Mouse (Mus musculus): ENCODE results near the gene Wbp2nl. TPM values are rescaled to one million over a fixed set of nuclear protein-coding genes. Genes with fewer than 3 reads are reported as not detected.

Gene Wbp2nl
- polyA plus RNA-seq, 1 experiment from 2014 or later: not detected

DNA sequence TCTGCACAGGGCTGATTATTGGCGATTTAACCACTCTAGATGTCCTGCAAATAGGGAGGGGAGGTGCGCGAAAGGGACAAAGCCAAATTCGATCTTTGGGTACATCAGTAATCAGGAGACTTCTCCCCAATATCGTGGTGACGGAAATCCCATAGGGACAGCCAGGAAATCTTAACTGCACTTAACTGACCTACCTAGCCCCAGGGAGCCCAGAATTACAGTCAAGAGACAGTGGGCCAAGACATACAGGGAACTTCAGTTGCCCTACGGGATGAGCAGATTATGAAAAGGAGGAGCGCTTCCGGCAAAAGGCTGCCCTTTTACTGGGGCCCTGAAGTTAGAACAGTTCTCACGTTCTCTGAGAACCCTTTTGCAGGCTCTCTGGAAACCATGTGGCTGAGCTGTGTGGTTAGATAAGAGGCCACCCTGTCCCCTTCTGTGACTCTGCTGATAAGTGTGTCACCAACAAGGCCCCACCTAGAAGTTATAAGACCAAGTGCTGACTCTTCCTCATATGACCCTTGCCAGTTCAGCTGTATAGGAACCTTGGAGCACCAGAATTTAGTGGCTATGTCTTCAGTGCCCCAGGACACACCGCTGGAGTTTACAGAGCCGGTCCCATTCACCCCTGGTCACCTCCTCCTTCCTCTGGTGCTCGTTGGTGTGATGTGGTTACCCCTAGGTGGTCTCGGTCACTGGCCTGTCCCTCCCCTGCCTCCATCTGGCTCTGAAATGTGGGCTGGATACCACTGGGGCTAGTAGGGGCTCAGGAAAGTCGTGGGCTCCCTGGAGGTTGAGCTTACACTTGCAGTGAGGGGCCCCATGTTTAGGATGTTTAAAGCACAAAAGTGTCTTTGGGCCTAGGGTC lies 43.2 kb downstream of the Wbp2nl start:
- peak overlapping the region; percentile 51; the same call in 1 of the 2 replicates for H3K4me2 ChIP-seq (ENCODE audit: low read length)
- no peak overlapping the region for H3K4me3 ChIP-seq (ENCODE audit: low read depth, low read length)
- H3K9me3 ChIP-seq (replicated peaks; ENCODE audit: control insufficient read depth, low read length): no peaks in the 10 kb centered on the region
- H3K27ac ChIP-seq (ENCODE audit: low read depth, low read length): no peak overlapping the region
- DNase-seq (ENCODE audit: low spot score): no peak
- peaks cover 17% of the 10 kb centered on the region for H3K27me3 ChIP-seq (replicated peaks; ENCODE audit: control insufficient read depth, insufficient read depth, low read length)
- H3K36me3 ChIP-seq (ENCODE audit: control insufficient read depth, insufficient read depth, low read length): no peaks in the 10 kb centered on the region
- ATAC-seq: no peak
- peaks cover 12% of the 10 kb centered on the region for H3K4me1 ChIP-seq (ENCODE audit: control insufficient read depth, insufficient read depth, low read length)
- H3K9ac ChIP-seq (ENCODE audit: low read length): peak overlapping the region; percentile 65; the same call in 1 of the 2 replicates
- WGBS: 74% methylated on average over 15 of the region's 15 CpGs

DNA sequence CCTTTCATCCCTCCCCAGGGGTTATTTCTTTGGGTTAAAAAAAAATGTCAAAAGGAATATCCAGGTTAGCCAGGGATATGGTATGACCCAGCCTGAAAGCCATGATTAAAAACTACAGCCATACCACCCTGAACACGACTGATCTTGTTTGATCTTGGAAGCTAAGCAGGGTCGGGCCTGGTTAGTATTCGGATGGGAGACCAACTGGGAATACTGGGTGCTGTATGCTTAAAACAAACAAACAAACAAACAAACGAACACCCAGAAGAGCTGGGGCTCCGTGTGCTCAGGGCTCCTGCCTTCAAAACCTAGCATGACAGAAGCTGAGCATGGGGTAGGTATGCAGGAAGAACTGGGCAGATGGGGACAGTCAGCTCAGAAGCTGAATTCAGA lies 43.8 kb downstream of the Wbp2nl start:
- Histone ChIP-seq H3K4me3 (ENCODE audit: low read depth, low read length) (no peak overlapping the region), H3K27me3 (replicated peaks; ENCODE audit: control insufficient read depth, insufficient read depth, low read length) (peaks cover 17% of the 10 kb centered on the region), H3K4me1 (ENCODE audit: control insufficient read depth, insufficient read depth, low read length) (peaks cover 17% of the 10 kb centered on the region), H3K9me3 (replicated peaks; ENCODE audit: control insufficient read depth, low read length) (no peaks in the 10 kb centered on the region), H3K27ac (ENCODE audit: low read depth, low read length) (no peak overlapping the region), H3K9ac (ENCODE audit: low read length) (no peak overlapping the region), H3K4me2 (ENCODE audit: low read length) (no peak overlapping the region), H3K36me3 (ENCODE audit: control insufficient read depth, insufficient read depth, low read length) (no peaks in the 10 kb centered on the region)
- DNase-seq (ENCODE audit: low spot score) (no peak), ATAC-seq (no peak)
- 79% methylated on average over 5 of the region's 5 CpGs for WGBS

DNA sequence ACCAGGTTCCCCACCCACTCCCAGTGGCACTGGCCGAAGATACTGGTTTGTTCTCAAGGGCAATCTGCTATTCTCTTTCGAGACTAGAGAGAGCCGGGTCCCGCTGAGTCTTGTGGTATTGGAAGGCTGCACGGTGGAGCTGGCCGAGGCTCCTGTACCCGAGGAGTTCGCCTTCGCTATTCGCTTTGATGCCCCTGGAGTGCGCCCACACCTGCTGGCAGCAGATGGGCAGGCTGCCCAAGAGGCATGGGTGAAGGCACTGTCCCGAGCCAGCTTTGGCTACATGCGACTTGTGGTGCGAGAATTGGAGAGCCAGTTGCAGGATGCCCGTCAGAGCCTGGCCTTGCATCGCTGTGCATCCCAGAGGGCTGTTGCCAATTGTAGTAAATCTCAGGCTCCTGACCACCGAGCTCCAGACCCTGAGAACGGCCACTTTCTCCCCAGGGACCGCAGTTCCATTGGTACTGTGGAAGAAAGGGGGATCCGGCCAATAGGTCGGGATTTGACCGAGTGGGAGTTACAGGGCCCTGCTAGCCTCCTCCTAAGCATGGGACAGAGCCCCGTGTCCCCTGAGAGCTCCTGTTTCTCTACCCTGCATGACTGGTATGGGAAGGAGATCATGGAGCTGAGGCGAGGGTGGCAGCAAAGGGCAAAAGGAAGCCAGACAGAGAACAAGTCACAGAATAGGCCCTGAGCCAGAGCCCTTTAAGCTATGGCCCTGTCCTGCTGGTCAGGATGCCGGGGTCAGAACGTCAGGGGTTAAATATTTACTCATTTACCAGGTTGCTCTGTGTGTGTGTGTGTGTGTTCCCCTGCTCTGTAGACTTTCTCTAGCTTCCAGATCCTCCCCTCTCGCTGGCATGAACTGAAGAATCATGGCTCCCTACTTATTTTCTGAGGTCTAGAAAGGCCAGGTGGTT lies 44.9 kb downstream of the Wbp2nl start:
- H3K27ac ChIP-seq (ENCODE audit: low read depth, low read length): no peak overlapping the region
- WGBS: 93% methylated on average over 27 of the region's 27 CpGs
- peaks cover 11% of the 10 kb centered on the region for H3K4me1 ChIP-seq (ENCODE audit: control insufficient read depth, insufficient read depth, low read length)
- no peak for DNase-seq (ENCODE audit: low spot score)
- peaks cover 17% of the 10 kb centered on the region for H3K27me3 ChIP-seq (replicated peaks; ENCODE audit: control insufficient read depth, insufficient read depth, low read length)
- no peak overlapping the region for H3K4me2 ChIP-seq (ENCODE audit: low read length)
- H3K4me3 ChIP-seq (ENCODE audit: low read depth, low read length): no peak overlapping the region
- ATAC-seq: no peak
- H3K9ac ChIP-seq (ENCODE audit: low read length): no peak overlapping the region
- no peaks in the 10 kb centered on the region for H3K9me3 ChIP-seq (replicated peaks; ENCODE audit: control insufficient read depth, low read length)
- H3K36me3 ChIP-seq (ENCODE audit: control insufficient read depth, insufficient read depth, low read length): peaks cover 10% of the 10 kb centered on the region

- no peak for DNase-seq (ENCODE audit: low spot score)
Measured at GRCm38 (mm10) chr15:82344971-82345370, 46.2 kb downstream of the Wbp2nl start.

DNA sequence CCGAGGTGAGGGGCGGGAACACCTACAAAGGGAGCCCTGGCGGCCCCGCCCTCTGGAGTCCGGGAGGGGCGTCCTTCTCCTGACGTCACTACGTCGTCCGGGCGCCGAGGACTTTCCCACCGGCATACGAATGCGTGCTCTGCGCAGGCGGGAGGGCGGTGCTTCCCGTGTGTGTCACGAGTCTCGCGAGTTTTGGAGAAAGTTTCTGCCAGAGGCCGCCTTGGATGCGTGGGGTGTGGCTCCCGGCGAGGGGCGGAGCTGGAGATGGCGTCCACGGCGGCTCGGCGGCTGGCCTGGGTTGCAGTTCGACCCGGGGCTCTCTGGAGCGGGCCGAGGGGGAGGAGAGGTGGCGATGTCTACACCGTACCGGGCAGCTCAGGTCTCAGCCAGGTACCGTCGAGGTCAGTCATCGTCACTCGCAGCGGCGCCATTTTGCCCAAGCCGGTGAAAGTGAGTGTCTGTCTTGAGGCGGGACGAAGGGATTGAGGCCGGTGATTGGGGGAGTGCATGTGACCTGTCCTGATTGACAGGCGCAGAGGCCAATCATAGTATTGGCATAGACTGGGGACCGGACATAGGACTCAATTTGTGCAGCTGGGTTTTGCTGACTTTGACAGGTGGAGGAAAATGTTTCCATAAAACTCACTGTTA lies 47.2 kb downstream of the Wbp2nl start:
- H3K4me2 ChIP-seq (ENCODE audit: low read length): peak overlapping the region; percentile 89
- 1% methylated on average over 51 of the region's 51 CpGs for WGBS
- no peaks in the 10 kb centered on the region for H3K9me3 ChIP-seq (replicated peaks; ENCODE audit: control insufficient read depth, low read length)
- peaks cover 2% of the 10 kb centered on the region for H3K27me3 ChIP-seq (replicated peaks; ENCODE audit: control insufficient read depth, insufficient read depth, low read length)
- H3K4me1 ChIP-seq (ENCODE audit: control insufficient read depth, insufficient read depth, low read length): peaks cover 11% of the 10 kb centered on the region
- peak overlapping the region; percentile 49 for H3K4me3 ChIP-seq (ENCODE audit: low read depth, low read length)
- H3K9ac ChIP-seq (ENCODE audit: low read length): peak overlapping the region; percentile 66
- peak; percentile 99 for DNase-seq (ENCODE audit: low spot score)
- peaks cover 34% of the 10 kb centered on the region for H3K36me3 ChIP-seq (ENCODE audit: control insufficient read depth, insufficient read depth, low read length)
- ATAC-seq: peak; percentile 98
- H3K27ac ChIP-seq (ENCODE audit: low read depth, low read length): peak overlapping the region; percentile 82

More at GRCm38 (mm10) chr15:82344971-82345370, 46.2 kb downstream of the Wbp2nl start:
- H3K27me3 ChIP-seq (replicated peaks; ENCODE audit: control insufficient read depth, insufficient read depth, low read length): peaks cover 12% of the 10 kb centered on the region
- WGBS: 89% methylated on average over 6 of the region's 6 CpGs
- H3K9ac ChIP-seq (ENCODE audit: low read length): no peak overlapping the region
- no peak for ATAC-seq
- H3K4me2 ChIP-seq (ENCODE audit: low read length): no peak overlapping the region
- peaks cover 11% of the 10 kb centered on the region for H3K4me1 ChIP-seq (ENCODE audit: control insufficient read depth, insufficient read depth, low read length)
- no peak overlapping the region for H3K4me3 ChIP-seq (ENCODE audit: low read depth, low read length)
- no peak overlapping the region for H3K27ac ChIP-seq (ENCODE audit: low read depth, low read length)
- no peaks in the 10 kb centered on the region for H3K9me3 ChIP-seq (replicated peaks; ENCODE audit: control insufficient read depth, low read length)
- H3K36me3 ChIP-seq (ENCODE audit: control insufficient read depth, insufficient read depth, low read length): peaks cover 24% of the 10 kb centered on the region

DNA sequence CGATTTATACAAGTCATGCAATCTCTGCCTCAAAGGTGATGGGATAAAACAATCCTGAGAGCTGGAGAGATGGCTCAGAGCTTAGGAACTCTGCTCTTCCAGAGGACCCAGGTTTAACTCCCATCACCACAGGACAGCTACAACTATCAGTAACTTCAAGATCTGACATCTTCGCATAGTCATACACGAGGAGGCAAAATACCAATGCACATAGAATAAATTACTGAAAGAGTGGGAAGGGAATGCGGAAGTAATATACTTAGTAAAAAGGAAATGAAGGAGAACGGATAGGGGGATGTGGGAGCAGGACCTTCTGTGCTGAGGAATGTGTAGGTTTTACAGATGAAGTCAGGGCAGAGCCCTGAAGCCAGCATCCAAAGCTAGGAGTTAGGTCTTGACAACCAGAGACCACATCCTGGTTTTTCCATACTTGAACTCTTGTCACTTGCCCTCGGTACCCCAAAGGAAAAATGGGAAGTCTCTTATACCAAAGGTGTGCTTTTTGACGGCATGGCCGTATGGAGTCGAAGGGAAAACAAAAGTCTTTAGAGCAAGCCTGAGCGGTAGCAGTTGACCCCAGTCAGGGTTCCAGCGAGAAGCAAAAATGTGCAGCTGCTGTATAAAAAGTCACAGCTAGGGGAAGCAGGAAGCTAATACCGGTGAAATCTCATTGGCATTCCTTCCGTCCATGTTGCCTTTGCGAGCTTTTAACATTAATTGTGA lies 48.0 kb downstream of the Wbp2nl start:
- Histone ChIP-seq H3K4me3 (ENCODE audit: low read depth, low read length) (peak overlapping the region; percentile 49), H3K27me3 (replicated peaks; ENCODE audit: control insufficient read depth, insufficient read depth, low read length) (no peaks in the 10 kb centered on the region), H3K9me3 (replicated peaks; ENCODE audit: control insufficient read depth, low read length) (no peaks in the 10 kb centered on the region), H3K4me2 (ENCODE audit: low read length) (peak overlapping the region; percentile 89), H3K4me1 (ENCODE audit: control insufficient read depth, insufficient read depth, low read length) (peaks cover 8% of the 10 kb centered on the region), H3K36me3 (ENCODE audit: control insufficient read depth, insufficient read depth, low read length) (peaks cover 37% of the 10 kb centered on the region), H3K9ac (ENCODE audit: low read length) (peak overlapping the region; percentile 66), H3K27ac (ENCODE audit: low read depth, low read length) (peak overlapping the region; percentile 82; the same call in 1 of the 2 replicates)
- ATAC-seq (peak; percentile 14; the same call in 1 of the 2 replicates), DNase-seq (ENCODE audit: low spot score) (no peak)
- WGBS: 67% methylated on average over 14 of the region's 14 CpGs

DNA sequence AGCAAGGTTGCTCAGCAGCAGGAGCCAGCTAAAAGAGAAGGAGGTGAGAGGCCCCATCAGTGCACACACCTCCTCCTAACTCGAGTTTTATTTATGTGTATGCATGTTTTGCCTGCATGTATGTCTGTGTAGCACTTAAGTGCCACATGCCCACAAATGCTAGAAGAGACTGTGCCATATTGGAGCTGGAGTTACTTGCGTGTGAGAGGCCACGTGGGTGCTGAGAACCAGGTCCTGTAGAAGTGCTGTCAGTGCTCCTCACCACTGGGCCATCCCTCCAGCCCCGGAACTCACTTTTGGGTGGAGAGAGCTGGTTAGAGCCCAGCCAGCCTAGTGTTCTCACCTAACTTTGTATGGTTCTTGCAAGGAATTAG lies 48.5 kb downstream of the Wbp2nl start:
- no peaks in the 10 kb centered on the region for H3K9me3 ChIP-seq (replicated peaks; ENCODE audit: control insufficient read depth, low read length)
- 87% methylated on average over 4 of the region's 4 CpGs for WGBS
- no peak overlapping the region for H3K27ac ChIP-seq (ENCODE audit: low read depth, low read length)
- peak overlapping the region; percentile 49 for H3K4me3 ChIP-seq (ENCODE audit: low read depth, low read length)
- H3K9ac ChIP-seq (ENCODE audit: low read length): no peak overlapping the region; the same call in 1 of the 2 replicates
- H3K4me2 ChIP-seq (ENCODE audit: low read length): peak overlapping the region; percentile 89
- H3K27me3 ChIP-seq (replicated peaks; ENCODE audit: control insufficient read depth, insufficient read depth, low read length): no peaks in the 10 kb centered on the region
- DNase-seq (ENCODE audit: low spot score) (no peak), ATAC-seq (no peak)
- peaks cover 8% of the 10 kb centered on the region for H3K4me1 ChIP-seq (ENCODE audit: control insufficient read depth, insufficient read depth, low read length)
- H3K36me3 ChIP-seq (ENCODE audit: control insufficient read depth, insufficient read depth, low read length): peaks cover 37% of the 10 kb centered on the region

DNA sequence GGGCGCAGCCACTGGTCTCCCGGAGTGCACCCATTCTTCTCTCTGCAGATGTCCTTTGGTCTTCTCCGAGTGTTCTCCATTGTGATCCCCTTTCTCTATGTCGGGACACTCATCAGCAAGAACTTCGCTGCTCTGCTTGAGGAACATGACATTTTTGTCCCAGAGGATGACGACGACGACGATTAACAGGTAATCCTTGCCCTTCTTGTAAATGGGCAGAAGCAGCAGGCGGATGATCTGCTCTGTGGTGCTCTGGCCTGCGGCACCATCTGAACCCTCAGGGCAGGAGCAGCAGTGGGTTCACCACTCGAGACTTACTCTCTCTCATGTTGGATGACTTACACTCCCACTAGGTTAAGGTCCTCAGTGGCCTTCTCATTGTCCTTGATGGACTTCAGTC lies 49.1 kb downstream of the Wbp2nl start:
- Histone ChIP-seq H3K9me3 (replicated peaks; ENCODE audit: control insufficient read depth, low read length) (no peaks in the 10 kb centered on the region), H3K27ac (ENCODE audit: low read depth, low read length) (no peak overlapping the region), H3K4me1 (ENCODE audit: control insufficient read depth, insufficient read depth, low read length) (peaks cover 10% of the 10 kb centered on the region), H3K4me3 (ENCODE audit: low read depth, low read length) (no peak overlapping the region), H3K36me3 (ENCODE audit: control insufficient read depth, insufficient read depth, low read length) (peaks cover 37% of the 10 kb centered on the region), H3K27me3 (replicated peaks; ENCODE audit: control insufficient read depth, insufficient read depth, low read length) (no peaks in the 10 kb centered on the region), H3K4me2 (ENCODE audit: low read length) (no peak overlapping the region), H3K9ac (ENCODE audit: low read length) (no peak overlapping the region)
- ATAC-seq (no peak), DNase-seq (ENCODE audit: low spot score) (no peak)
- 92% methylated on average over 12 of the region's 12 CpGs for WGBS
